Mouse (Mus musculus) liver, embryonic 14.5 days (tissue): ENCODE measurements around the gene Kcne1. TPM values are rescaled to one million over a fixed set of nuclear protein-coding genes. Genes with fewer than 3 reads are reported as not detected.

Experiments
- ATAC-seq: fragments of 200-750 bp; cut with Nextera tagmentation; 2 replicates; pipeline ENCODE4 v1.8.0; 2017; ENCODE audit warnings: moderate number of reproducible peaks, mild to moderate bottlenecking, moderate library complexity; ENCODE audit not compliant: insufficient read depth
- DNase-seq, 3 experiments: peaks; one replicate each; pipeline ENCODE4 v3.0.0-alpha.2; 2012 to 2013; ENCODE audit warnings: low read depth in 3 of 3, low spot score in 3 of 3
- H3K27ac ChIP-seq: fragments of 300-500 bp; sonication (generic); 2 replicates; pipeline ENCODE4 v1.5.1; 2014; ENCODE audit warnings: moderate library complexity, mild to moderate bottlenecking, control low read depth, inconsistent platforms
- H3K27me3 ChIP-seq: fragments of 300-500 bp; sonication (generic); 2 replicates; pipeline ENCODE4 v1.6.1; 2014; ENCODE audit warnings: mild to moderate bottlenecking, low read length, moderate library complexity; ENCODE audit not compliant: control insufficient read depth, insufficient read depth
- H3K36me3 ChIP-seq: fragments of 300-500 bp; sonication (generic); replicated peaks from 2 replicates; pipeline ENCODE4 v1.6.1; 2014; ENCODE audit warnings: low read depth; ENCODE audit not compliant: control insufficient read depth, insufficient read depth
- H3K4me1 ChIP-seq, 2 experiments: fragments of 200-500 bp in 1 of 2; fragments of 300-500 bp in 1 of 2; sonication (generic) in 1 of 2; replicated peaks; 2 replicates each; pipeline ENCODE4 v1.6.1; 2012 to 2014; ENCODE audit warnings: antibody characterized with exemption in 1 of 2, inconsistent platforms in 1 of 2, low read length in 1 of 2; ENCODE audit not compliant: control insufficient read depth in 2 of 2, insufficient read depth in 2 of 2
- H3K4me2 ChIP-seq: fragments of 300-500 bp; sonication (generic); 2 replicates; pipeline ENCODE4 v1.6.1; 2014; ENCODE audit warnings: low read depth, mild to moderate bottlenecking, control low read depth, moderate library complexity
- H3K4me3 ChIP-seq, 2 experiments: fragments of 200-500 bp in 1 of 2; fragments of 300-500 bp in 1 of 2; sonication (generic) in 1 of 2; 2 replicates each; pipeline ENCODE4 v1.5.1; 2012 to 2014; ENCODE audit warnings: low read depth in 2 of 2, low read length in 2 of 2, mild to moderate bottlenecking in 2 of 2, control low read depth in 1 of 2, inconsistent platforms in 1 of 2, moderate library complexity in 1 of 2; ENCODE audit not compliant: insufficient read depth in 1 of 2
- H3K9ac ChIP-seq: fragments of 300-500 bp; sonication (generic); replicated peaks from 2 replicates; pipeline ENCODE4 v1.6.1; 2014; ENCODE audit warnings: mild to moderate bottlenecking, control low read depth, moderate library complexity
- H3K9me3 ChIP-seq: fragments of 300-500 bp; sonication (generic); 2 replicates; pipeline ENCODE4 v1.6.1; 2016; ENCODE audit warnings: low read length, mixed read lengths; ENCODE audit not compliant: control insufficient read depth
- CTCF ChIP-seq: IDR thresholded peaks from 2 replicates; pipeline ENCODE4 v1.5.1; 2016; ENCODE audit warnings: antibody characterized with exemption, low read depth, control low read depth
- EP300 ChIP-seq: IDR thresholded peaks from 2 replicates; pipeline ENCODE4 v1.6.1; 2016; ENCODE audit warnings: antibody characterized with exemption, low read depth
- WGBS: fragments of 180-500 bp; shearing (Covaris S2); extraction: QIAGEN DNeasy Blood & Tissue Kit; methylation state at CpG from one replicate; pipeline ENCODE4 v1.1.7; 2014; ENCODE audit not compliant: insufficient replicate concordance; 5-methylcytosine and 5-hydroxymethylcytosine counted together
- polyA plus RNA-seq, 2 experiments: library from polyadenylated mRNA; depleted of rRNA in 1 of 2; stranded (reverse) in 1 of 2; unstranded in 1 of 2; fragments of >200 nt; fragmentation: Nextera tagmentation in 1 of 2; extraction: Ambion mirVana in 1 of 2; gene quantifications; 2 replicates each; pipeline versions ENCODE4 v1.2.1 to v1.2.3; 2012 to 2014

Gene Kcne1
- polyA plus RNA-seq, 2 experiments = not detected

DNA sequence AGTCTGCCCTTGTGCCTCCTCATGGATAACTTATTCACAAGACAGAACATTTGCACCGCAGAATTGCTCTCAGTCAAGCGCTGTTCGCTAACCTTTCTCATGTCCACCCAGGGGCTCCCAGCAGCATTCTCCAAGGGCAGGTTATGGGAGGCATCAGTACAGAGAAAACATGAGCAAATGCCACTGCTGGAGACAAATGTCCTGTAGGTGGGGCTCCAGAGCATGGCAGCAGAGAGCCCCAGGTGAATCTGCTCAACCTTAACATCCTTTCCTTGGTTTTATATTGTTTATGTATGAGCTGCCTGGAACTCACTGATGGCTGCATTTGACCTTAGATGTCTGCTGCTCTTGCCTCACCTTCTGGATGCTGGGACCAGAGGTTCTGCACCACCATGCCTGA is 34.5 kb upstream of the Kcne1 start:
- no peak overlapping the region for H3K4me3 ChIP-seq
- no peak overlapping the region for H3K27ac ChIP-seq
- TF ChIP-seq EP300 (no peak), CTCF (peak; percentile 44)
- H3K4me1 ChIP-seq = no peaks in the 10 kb centered on the region
- no peak overlapping the region for H3K9ac ChIP-seq
- no peak overlapping the region for H3K4me2 ChIP-seq
- no peak for DNase-seq
- 89% methylated on average over 3 of the region's 3 CpGs for WGBS
- no peak for ATAC-seq
- H3K9me3 ChIP-seq = no peaks in the 10 kb centered on the region
- no peaks in the 10 kb centered on the region for H3K36me3 ChIP-seq
- 0 out of 2 replicates have a peak, but pooled peaks cover 3% of the 10 kb centered on the region for H3K27me3 ChIP-seq

- Histone ChIP-seq H3K27me3 (no peaks in the 10 kb centered on the region), H3K27ac (no peak overlapping the region), H3K4me3 (no peak overlapping the region), H3K36me3 (no peaks in the 10 kb centered on the region), H3K4me2 (no peak overlapping the region), H3K4me1 (no peaks in the 10 kb centered on the region), H3K9me3 (no peaks in the 10 kb centered on the region), H3K9ac (no peak overlapping the region)
- TF ChIP-seq EP300 = no peak
- TF ChIP-seq CTCF = no peak
- 63% methylated on average over 10 of the region's 10 CpGs for WGBS
- no peak for ATAC-seq
- no peak for DNase-seq
These were observed 28.4 kb upstream of the Kcne1 start for GRCm38 (mm10) chr16:92387692-92388091.

DNA sequence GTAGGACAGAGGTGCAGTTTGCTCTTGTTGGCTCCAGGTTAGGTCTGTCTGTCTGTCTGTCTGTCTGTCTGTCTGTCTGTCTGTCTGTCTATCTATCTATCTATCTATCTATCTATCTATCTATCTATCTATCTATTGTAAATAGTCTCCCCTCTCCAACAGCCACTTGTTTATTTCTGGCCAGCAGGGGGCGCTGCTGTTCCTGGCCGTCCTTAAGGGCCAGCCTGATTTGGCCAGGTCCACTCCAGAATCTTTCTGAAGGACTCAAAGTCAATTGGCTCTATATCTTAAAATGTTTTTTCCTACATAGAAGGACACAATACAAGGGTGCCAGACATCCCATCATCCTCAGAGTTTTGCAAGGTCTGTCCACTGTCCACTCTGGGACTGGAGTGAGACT is 25.8 kb upstream of the Kcne1 start:
- Histone ChIP-seq H3K36me3 (no peaks in the 10 kb centered on the region), H3K4me1 (no peaks in the 10 kb centered on the region), H3K9me3 (no peaks in the 10 kb centered on the region), H3K9ac (no peak overlapping the region), H3K4me3 (no peak overlapping the region), H3K27ac (no peak overlapping the region), H3K27me3 (no peaks in the 10 kb centered on the region), H3K4me2 (no peak overlapping the region)
- WGBS = 0% methylated on average over 2 of the region's 2 CpGs
- ATAC-seq (no peak), DNase-seq (peak; percentile 10 to 36 (median 29))
- TF ChIP-seq CTCF (peak; percentile 90), EP300 (no peak)

GRCm38 (mm10) chr16:92383412-92383811 is 24.1 kb upstream of the Kcne1 start:
- Histone ChIP-seq H3K4me2 (no peak overlapping the region), H3K9ac (no peak overlapping the region), H3K36me3 (no peaks in the 10 kb centered on the region), H3K27me3 (no peaks in the 10 kb centered on the region), H3K9me3 (no peaks in the 10 kb centered on the region), H3K27ac (no peak overlapping the region), H3K4me3 (no peak overlapping the region), H3K4me1 (no peaks in the 10 kb centered on the region)
- DNase-seq (no peak), ATAC-seq (no peak)
- no peak for TF ChIP-seq EP300
- 0 out of 2 replicates have a peak, but pooled peaks have one; percentile 30 for TF ChIP-seq CTCF

DNA sequence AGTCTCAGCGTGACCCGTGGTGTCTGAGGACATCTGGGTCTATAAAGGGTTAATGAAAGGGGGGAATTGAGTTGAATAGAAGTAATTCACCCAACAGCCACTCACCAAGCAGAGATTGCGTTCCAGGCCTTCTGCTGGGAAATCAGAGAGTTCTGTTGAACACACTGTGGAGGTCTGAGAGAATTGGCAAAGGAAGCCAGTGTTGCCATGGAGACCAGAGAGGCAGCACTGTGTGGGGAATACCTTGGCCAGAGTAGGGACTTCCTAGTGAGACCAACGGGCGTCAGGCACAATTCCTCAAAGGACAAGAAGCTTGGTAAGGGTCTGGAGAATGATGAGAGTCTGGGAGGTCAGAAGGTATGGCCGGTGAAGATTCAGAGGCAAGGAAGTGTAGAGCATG is 23.2 kb upstream of the Kcne1 start:
- Histone ChIP-seq H3K27ac (no peak overlapping the region), H3K27me3 (no peaks in the 10 kb centered on the region), H3K9me3 (no peaks in the 10 kb centered on the region), H3K9ac (no peak overlapping the region), H3K36me3 (no peaks in the 10 kb centered on the region), H3K4me1 (no peaks in the 10 kb centered on the region; a peak in 1 of 4 replicates), H3K4me2 (no peak overlapping the region), H3K4me3 (no peak overlapping the region)
- no peak for TF ChIP-seq CTCF
- DNase-seq = no peak
- no peak for ATAC-seq
- WGBS = 48% methylated on average over 6 of the region's 6 CpGs

- H3K9me3 ChIP-seq = no peaks in the 10 kb centered on the region
- ATAC-seq (no peak), DNase-seq (no peak)
- WGBS = 43% methylated on average over 6 of the region's 6 CpGs
- no peak overlapping the region for H3K4me2 ChIP-seq
- H3K4me1 ChIP-seq = no peaks in the 10 kb centered on the region; a peak in 1 of 4 replicates
- no peaks in the 10 kb centered on the region for H3K36me3 ChIP-seq
- no peaks in the 10 kb centered on the region for H3K27me3 ChIP-seq
- no peak overlapping the region for H3K9ac ChIP-seq
- H3K27ac ChIP-seq = no peak overlapping the region
- TF ChIP-seq EP300 (no peak), CTCF (no peak)
- no peak overlapping the region for H3K4me3 ChIP-seq
These were observed 21.8 kb upstream of the Kcne1 start for GRCm38 (mm10) chr16:92381092-92381491.
